Mouse (Mus musculus): ENCODE data around the gene Gria1. TPM values are rescaled to one million over a fixed set of nuclear protein-coding genes. Genes with fewer than 3 reads are reported as not detected.

Gene Gria1
- polyA plus RNA-seq, 1 experiment = 0.01 TPM

DNA sequence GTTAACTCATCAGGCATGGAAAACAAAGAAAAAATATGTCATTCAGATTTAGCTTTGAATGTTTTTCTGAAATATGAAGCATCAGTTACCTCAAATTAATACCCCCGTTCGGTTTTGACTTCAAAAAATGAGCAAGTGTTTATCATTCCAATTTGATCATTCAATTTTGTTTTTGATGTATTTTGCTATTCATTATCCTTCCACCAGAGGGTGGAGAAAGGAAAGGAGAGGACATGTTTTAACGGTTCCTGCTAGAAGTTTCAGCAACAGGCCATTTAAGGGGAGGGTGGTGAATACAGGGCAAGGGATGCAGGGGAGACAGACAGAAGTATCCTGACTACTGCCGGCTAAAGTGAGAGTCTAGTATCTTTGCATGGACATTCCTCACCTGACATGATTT lies 7.3 kb downstream of the Gria1 start:
- Histone ChIP-seq H3K4me3 (ENCODE audit: extremely low read depth, insufficient read depth, insufficient read length) (no peak overlapping the region), H3K36me3 (ENCODE audit: control insufficient read depth, insufficient read depth, low read length) (no peaks in the 10 kb centered on the region), H3K4me1 (ENCODE audit: control insufficient read depth, insufficient read depth, insufficient read length) (no peaks in the 10 kb centered on the region), H3K27me3 (ENCODE audit: control insufficient read depth, insufficient read depth, low read length) (no peaks in the 10 kb centered on the region), H3K27ac (ENCODE audit: insufficient read depth, low read length) (no peak overlapping the region)
- WGBS = 67% methylated on average over 4 of the region's 4 CpGs
- TF ChIP-seq CTCF (IDR thresholded peaks at IDR 0.05; ENCODE audit: extremely low read depth, insufficient read depth, insufficient read length, insufficient replicate concordance) = no peak
- no peak for TF ChIP-seq POLR2A (IDR thresholded peaks at IDR 0.05; ENCODE audit: low read depth, low read length)
- DNase-seq (ENCODE audit: low read depth in 1 of 2, low spot score in 2 of 2) = no peak

DNA sequence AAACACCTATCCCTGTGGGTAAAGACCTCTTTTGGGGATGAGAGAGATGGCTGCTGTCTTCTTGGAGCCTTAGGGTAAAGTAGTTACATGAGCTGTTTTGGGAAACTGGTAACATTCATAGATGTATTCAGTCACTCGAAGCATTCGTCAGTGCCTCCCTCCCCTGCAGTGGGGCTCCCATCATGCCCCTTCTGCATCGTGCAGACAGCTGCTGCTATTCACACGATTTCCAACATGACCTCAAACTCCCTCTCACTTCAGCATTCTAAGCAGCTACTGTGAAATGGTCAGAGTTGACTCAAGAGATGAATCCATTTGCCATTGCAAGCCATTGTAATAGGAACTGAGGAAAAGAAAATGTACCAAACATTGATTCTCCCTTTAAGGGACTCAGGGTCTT lies 11.2 kb downstream of the Gria1 start:
- no peak for DNase-seq (ENCODE audit: low read depth in 1 of 2, low spot score in 2 of 2)
- WGBS = 64% methylated on average over 4 of the region's 4 CpGs
- H3K4me3 ChIP-seq (ENCODE audit: extremely low read depth, insufficient read depth, insufficient read length) = no peak overlapping the region
- no peaks in the 10 kb centered on the region for H3K27me3 ChIP-seq (ENCODE audit: control insufficient read depth, insufficient read depth, low read length)
- H3K4me1 ChIP-seq (ENCODE audit: control insufficient read depth, insufficient read depth, insufficient read length) = no peaks in the 10 kb centered on the region
- no peaks in the 10 kb centered on the region for H3K36me3 ChIP-seq (ENCODE audit: control insufficient read depth, insufficient read depth, low read length)
- TF ChIP-seq POLR2A (IDR thresholded peaks at IDR 0.05; ENCODE audit: low read depth, low read length) (no peak), CTCF (IDR thresholded peaks at IDR 0.05; ENCODE audit: extremely low read depth, insufficient read depth, insufficient read length, insufficient replicate concordance) (no peak)
- no peak overlapping the region for H3K27ac ChIP-seq (ENCODE audit: insufficient read depth, low read length)

DNA sequence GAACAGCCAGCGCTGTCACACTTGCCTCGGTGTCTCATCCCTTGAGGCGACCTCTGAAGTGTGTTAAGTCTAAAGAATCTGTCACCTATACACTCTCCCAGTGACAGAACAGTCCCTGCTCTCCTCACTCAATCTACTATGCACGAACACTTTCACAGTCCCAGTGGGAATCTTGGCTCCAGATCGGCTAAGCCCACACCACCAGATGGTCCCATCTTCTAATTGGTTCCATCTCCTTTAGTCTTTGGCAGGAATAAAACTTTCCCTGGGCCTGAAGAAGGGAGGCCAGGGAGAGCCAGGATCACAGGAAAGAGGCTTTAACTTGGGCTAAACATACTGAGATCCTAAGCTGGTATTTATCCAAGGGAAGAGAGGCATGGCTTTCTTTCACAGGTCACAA lies 19.3 kb downstream of the Gria1 start:
- H3K27me3 ChIP-seq (ENCODE audit: control insufficient read depth, insufficient read depth, low read length) = no peaks in the 10 kb centered on the region
- no peak overlapping the region for H3K27ac ChIP-seq (ENCODE audit: insufficient read depth, low read length)
- no peak overlapping the region for H3K4me3 ChIP-seq (ENCODE audit: extremely low read depth, insufficient read depth, insufficient read length)
- TF ChIP-seq CTCF (IDR thresholded peaks at IDR 0.05; ENCODE audit: extremely low read depth, insufficient read depth, insufficient read length, insufficient replicate concordance) (no peak), POLR2A (IDR thresholded peaks at IDR 0.05; ENCODE audit: low read depth, low read length) (no peak)
- no peak for DNase-seq (ENCODE audit: low read depth in 1 of 2, low spot score in 2 of 2)
- H3K36me3 ChIP-seq (ENCODE audit: control insufficient read depth, insufficient read depth, low read length) = no peaks in the 10 kb centered on the region
- no peaks in the 10 kb centered on the region for H3K4me1 ChIP-seq (ENCODE audit: control insufficient read depth, insufficient read depth, insufficient read length)
- 71% methylated on average over 5 of the region's 5 CpGs for WGBS

GRCm38 (mm10) chr11:57038807-57039206 lies 27.6 kb downstream of the Gria1 start:
- Histone ChIP-seq H3K27me3 (ENCODE audit: control insufficient read depth, insufficient read depth, low read length) (no peaks in the 10 kb centered on the region), H3K4me1 (ENCODE audit: control insufficient read depth, insufficient read depth, insufficient read length) (no peaks in the 10 kb centered on the region), H3K4me3 (ENCODE audit: extremely low read depth, insufficient read depth, insufficient read length) (no peak overlapping the region), H3K27ac (ENCODE audit: insufficient read depth, low read length) (no peak overlapping the region), H3K36me3 (ENCODE audit: control insufficient read depth, insufficient read depth, low read length) (no peaks in the 10 kb centered on the region)
- 73% methylated on average over 7 of the region's 7 CpGs for WGBS
- TF ChIP-seq POLR2A (IDR thresholded peaks at IDR 0.05; ENCODE audit: low read depth, low read length) (no peak), CTCF (IDR thresholded peaks at IDR 0.05; ENCODE audit: extremely low read depth, insufficient read depth, insufficient read length, insufficient replicate concordance) (no peak)
- no peak for DNase-seq (ENCODE audit: low read depth in 1 of 2, low spot score in 2 of 2)

GRCm38 (mm10) chr11:57039306-57039705 lies 28.1 kb downstream of the Gria1 start:
- Histone ChIP-seq H3K27me3 (ENCODE audit: control insufficient read depth, insufficient read depth, low read length) (no peaks in the 10 kb centered on the region), H3K27ac (ENCODE audit: insufficient read depth, low read length) (no peak overlapping the region), H3K36me3 (ENCODE audit: control insufficient read depth, insufficient read depth, low read length) (no peaks in the 10 kb centered on the region), H3K4me3 (ENCODE audit: extremely low read depth, insufficient read depth, insufficient read length) (no peak overlapping the region), H3K4me1 (ENCODE audit: control insufficient read depth, insufficient read depth, insufficient read length) (no peaks in the 10 kb centered on the region)
- no peak for TF ChIP-seq CTCF (IDR thresholded peaks at IDR 0.05; ENCODE audit: extremely low read depth, insufficient read depth, insufficient read length, insufficient replicate concordance)
- TF ChIP-seq POLR2A (IDR thresholded peaks at IDR 0.05; ENCODE audit: low read depth, low read length) = no peak
- DNase-seq (ENCODE audit: low read depth in 1 of 2, low spot score in 2 of 2) = no peak
- 85% methylated on average over 8 of the region's 8 CpGs for WGBS

DNA sequence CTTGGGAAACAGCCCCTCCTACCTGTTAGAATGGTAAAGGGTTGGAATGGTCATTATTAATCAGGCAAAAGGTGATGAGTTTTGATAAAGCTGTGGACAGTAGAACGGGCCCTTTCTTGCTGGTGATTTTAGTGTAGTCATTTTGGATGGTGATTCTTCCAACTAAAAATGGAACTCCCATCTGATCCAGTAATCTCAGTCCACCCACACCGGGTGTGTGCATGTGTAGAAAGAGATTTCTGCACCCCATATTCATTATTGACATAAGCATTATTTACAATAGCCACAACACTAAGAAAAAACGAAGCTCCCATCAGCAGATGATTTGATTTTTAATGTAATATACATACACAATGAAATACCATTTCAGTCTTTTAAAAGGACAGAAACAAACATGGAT lies 30.9 kb downstream of the Gria1 start:
- WGBS = 79% methylated on average over 3 of the region's 3 CpGs
- no peaks in the 10 kb centered on the region for H3K4me1 ChIP-seq (ENCODE audit: control insufficient read depth, insufficient read depth, insufficient read length)

GRCm38 (mm10) chr11:57044146-57044545 lies 33.0 kb downstream of the Gria1 start:
- DNase-seq (ENCODE audit: low read depth in 1 of 2, low spot score in 2 of 2) = no peak
- Histone ChIP-seq H3K36me3 (ENCODE audit: control insufficient read depth, insufficient read depth, low read length) (no peaks in the 10 kb centered on the region), H3K27ac (ENCODE audit: insufficient read depth, low read length) (no peak overlapping the region), H3K4me3 (ENCODE audit: extremely low read depth, insufficient read depth, insufficient read length) (no peak overlapping the region), H3K4me1 (ENCODE audit: control insufficient read depth, insufficient read depth, insufficient read length) (no peaks in the 10 kb centered on the region), H3K27me3 (ENCODE audit: control insufficient read depth, insufficient read depth, low read length) (no peaks in the 10 kb centered on the region)
- TF ChIP-seq POLR2A (IDR thresholded peaks at IDR 0.05; ENCODE audit: low read depth, low read length) = no peak
- TF ChIP-seq CTCF (IDR thresholded peaks at IDR 0.05; ENCODE audit: extremely low read depth, insufficient read depth, insufficient read length, insufficient replicate concordance) = no peak
- WGBS = 78% methylated on average over 5 of the region's 5 CpGs

More for the DNA sequence above, 30.9 kb downstream of the Gria1 start:
- Histone ChIP-seq H3K27ac (ENCODE audit: insufficient read depth, low read length) (no peak overlapping the region), H3K4me3 (ENCODE audit: extremely low read depth, insufficient read depth, insufficient read length) (no peak overlapping the region), H3K27me3 (ENCODE audit: control insufficient read depth, insufficient read depth, low read length) (no peaks in the 10 kb centered on the region), H3K36me3 (ENCODE audit: control insufficient read depth, insufficient read depth, low read length) (no peaks in the 10 kb centered on the region)
- no peak for TF ChIP-seq CTCF (IDR thresholded peaks at IDR 0.05; ENCODE audit: extremely low read depth, insufficient read depth, insufficient read length, insufficient replicate concordance)
- TF ChIP-seq POLR2A (IDR thresholded peaks at IDR 0.05; ENCODE audit: low read depth, low read length) = no peak
- DNase-seq (ENCODE audit: low read depth in 1 of 2, low spot score in 2 of 2) = no peak
